Comparison of ENCODE assay signal across 33 mouse cellular contexts in genomic region chr15:54097498-54097897, GRCm38 (mm10).
"Had no signal": no experiment of that assay in that cellular context is flagged by ENCODE, and none has a peak within 500 bp of the region (broad histone marks: within the 10 kb centered on the region; RNA-seq: fewer than 3 reads in every experiment).

No protein-coding gene starts in this region.

- H3K36me3 ChIP-seq: heart, embryonic 10.5 days; heart, embryonic 12.5 days; heart, embryonic 13.5 days; heart, embryonic 15.5 days; hindbrain, embryonic 10.5 days; hindbrain, embryonic 12.5 days; hindbrain, embryonic 13.5 days; hindbrain, embryonic 15.5 days; kidney, embryonic 15.5 days had no signal

- H3K9ac ChIP-seq: heart, embryonic 12.5 days; heart, embryonic 13.5 days; heart, embryonic 15.5 days; hindbrain, embryonic 12.5 days; hindbrain, embryonic 13.5 days; hindbrain, embryonic 14.5 days; hindbrain, embryonic 15.5 days; kidney, embryonic 15.5 days had no signal

- H3K9me3 ChIP-seq: heart, embryonic 10.5 days; heart, embryonic 12.5 days; heart, embryonic 13.5 days; heart, embryonic 15.5 days; hindbrain, embryonic 10.5 days; hindbrain, embryonic 12.5 days; hindbrain, embryonic 13.5 days; hindbrain, embryonic 15.5 days; kidney, embryonic 15.5 days had no signal

- H3K4me3 ChIP-seq: heart, embryonic 10.5 days; heart, embryonic 12.5 days; heart, embryonic 13.5 days; heart, embryonic 15.5 days; hindbrain, embryonic 10.5 days; hindbrain, embryonic 12.5 days; hindbrain, embryonic 13.5 days; hindbrain, embryonic 15.5 days; kidney, embryonic 15.5 days; layer of hippocampus, adult 2 months; left cerebral cortex, adult 2 months had no signal

- H3K4me1 ChIP-seq: heart, embryonic 10.5 days; heart, embryonic 12.5 days; heart, embryonic 13.5 days; heart, embryonic 15.5 days; hindbrain, embryonic 10.5 days; hindbrain, embryonic 12.5 days; hindbrain, embryonic 13.5 days; hindbrain, embryonic 15.5 days; kidney, embryonic 15.5 days had no signal

- ATAC-seq: hindbrain, embryonic 16.5 days; hindbrain, postnatal 0 days; inflammation-experienced regulatory T-cells, adult 6 months had no signal

- H3K27me3 ChIP-seq: heart, embryonic 12.5 days; heart, embryonic 13.5 days; heart, embryonic 15.5 days; hindbrain, embryonic 12.5 days; hindbrain, embryonic 13.5 days; hindbrain, embryonic 15.5 days; kidney, embryonic 15.5 days had no signal

- DNase-seq: heart, postnatal 10 days; heart, postnatal 14 days; heart, postnatal 36 days; heart, postnatal 4 days; kidney, adult 11 months; kidney, adult 18-20 months; kidney, adult 2 months; kidney, adult 8-10 months; kidney, adult 9 months; kidney, postnatal 10 days; kidney, postnatal 14 days; kidney, postnatal 25 days; kidney, postnatal 36 days; kidney, postnatal 4 days; layer of hippocampus, adult 9-11 months; layer of hippocampus, postnatal 36 days had no signal

- H3K27ac ChIP-seq: heart, embryonic 10.5 days; heart, embryonic 13.5 days; heart, embryonic 15.5 days; hindbrain, embryonic 10.5 days; hindbrain, embryonic 12.5 days; hindbrain, embryonic 13.5 days; hindbrain, embryonic 14.5 days; hindbrain, embryonic 15.5 days; hindbrain, postnatal 0 days; kidney, embryonic 15.5 days; kidney, postnatal 0 days; layer of hippocampus, adult 2 months; left cerebral cortex, adult 2 months had no signal

- H3K4me2 ChIP-seq: heart, embryonic 11.5 days; heart, embryonic 12.5 days; heart, embryonic 13.5 days; heart, embryonic 15.5 days; hindbrain, embryonic 12.5 days; hindbrain, embryonic 13.5 days; hindbrain, embryonic 14.5 days; hindbrain, embryonic 15.5 days; kidney, embryonic 15.5 days had no signal
